Comparison of ENCODE assay signal across 8 mouse cellular contexts in the genomic region with DNA sequence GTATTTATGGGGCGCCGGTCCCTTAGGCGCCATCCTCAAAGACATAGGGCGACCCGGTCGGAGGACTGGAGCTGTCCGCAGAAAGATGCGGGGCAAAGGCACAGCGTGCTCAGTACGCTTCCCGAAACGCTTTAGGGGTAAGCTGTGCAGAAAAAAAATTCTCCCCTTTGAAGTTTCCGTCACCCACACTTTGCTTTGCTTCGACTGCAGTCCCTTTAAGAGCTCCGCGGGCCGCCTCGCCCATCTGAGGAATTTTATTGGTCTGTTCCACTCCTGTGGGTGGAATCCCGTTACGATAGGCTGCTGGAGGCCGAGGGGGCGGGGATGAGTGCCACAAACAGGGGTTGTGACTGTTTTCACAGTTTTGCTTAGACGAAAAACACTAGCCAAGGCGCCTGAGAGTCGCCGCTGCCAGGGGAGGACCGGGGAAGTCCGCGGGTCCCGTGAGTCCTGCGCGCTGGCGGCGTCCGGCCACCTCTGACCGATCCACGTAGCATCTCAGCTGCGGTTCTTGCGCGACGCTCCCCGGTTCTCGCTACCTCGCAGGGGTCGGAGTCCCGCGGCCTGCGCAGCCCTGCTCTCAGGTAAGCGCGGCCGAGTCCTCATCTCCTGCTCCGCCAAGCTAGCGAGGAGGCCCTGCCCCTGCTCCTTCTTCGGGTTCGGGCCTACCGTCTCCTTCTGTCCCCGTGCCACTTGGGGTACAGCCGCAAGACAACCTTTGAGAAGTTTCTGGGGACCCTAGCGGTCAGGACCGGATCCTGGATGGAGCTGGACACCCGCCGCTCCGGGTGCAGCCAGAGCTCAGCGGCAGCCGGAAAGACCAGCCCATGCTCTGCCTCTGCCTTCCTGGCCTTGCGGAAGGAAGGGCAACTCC. TPM values are rescaled to one million over a fixed set of nuclear protein-coding genes. Genes with fewer than 3 reads are reported as not detected.
A peak's percentile ranks its signal among the peaks of the same experiment; 100 is the strongest.
DNase-seq lines count a peak whose midpoint lies in the region; ATAC-seq and TF ChIP-seq lines count a peak whose summit lies in the region.

A gene (plus strand): TSS at position 305 of the 874 bp plus-strand sequence.

- H3K9me3 ChIP-seq in hindbrain, embryonic 14.5 days (ENCODE audit: control insufficient read depth, low read length): no peaks in the 10 kb centered on the region

- POLR2A ChIA-PET in Patski (lab: Charles Lee): no interaction called here

- peak within 1 kb of the TSS; percentile 75 for H3K9ac ChIP-seq in hindbrain, embryonic 14.5 days

- H3K4me3 ChIP-seq in hindbrain, embryonic 14.5 days (replicated peaks; ENCODE audit: low read length): peak within 1 kb of the TSS; percentile 57

- no peak for TF ChIP-seq CTCF in Patski (IDR thresholded peaks at IDR 0.05)

- H3K27me3 ChIP-seq in Patski: no peaks in the 10 kb centered on the region
- no peaks in the 10 kb centered on the region for H3K27me3 ChIP-seq in hindbrain, embryonic 14.5 days (ENCODE audit: control insufficient read depth, insufficient read depth, low read length)

- H3K4me1 ChIP-seq in hindbrain, embryonic 14.5 days (replicated peaks; ENCODE audit: control insufficient read depth, insufficient read depth, low read length): peaks cover 26% of the 10 kb centered on the region

- H3K36me3 ChIP-seq in hindbrain, embryonic 14.5 days (replicated peaks; ENCODE audit: control insufficient read depth, insufficient read depth): no peaks in the 10 kb centered on the region

- H3K27ac ChIP-seq in hindbrain, embryonic 14.5 days: peak within 1 kb of the TSS; percentile 77

- CTCF ChIA-PET in Patski (lab: Charles Lee): interaction anchor here (1.1 to 2.3 kb wide), 4 partner anchors 10 to 730 kb away, joined by 3 to 6 read pairs (median 3); no protein-coding TSS in a partner anchor

- H3K4me2 ChIP-seq in hindbrain, embryonic 14.5 days (replicated peaks): peak within 1 kb of the TSS; percentile 98

- in situ Hi-C loops in Patski (cut with MboI; ENCODE audit: low pct_unique_long_range_greater_than_20kb): no loop called here

- under 1% methylated on average over 66 of the region's 66 CpGs for WGBS in hindbrain, embryonic 14.5 days

- peak; percentile 82 for DNase-seq in Patski (ENCODE audit: low read depth, low spot score)
- DNase-seq in cerebellum, postnatal 14 days: peak; percentile 95 to 96
- DNase-seq in frontal cortex, postnatal 25 days (ENCODE audit: low spot score in 2 of 2): peak; percentile 83 to 88
- DNase-seq in hindbrain, embryonic 14.5 days (ENCODE audit: low spot score): peak; percentile 95
- peak; percentile 91 to 92 for DNase-seq in layer of hippocampus, postnatal 36 days
- peak; percentile 99 for DNase-seq in lung, postnatal 36 days
- peak; percentile 97 for DNase-seq in retina, postnatal 1 day
- DNase-seq in urinary bladder, adult 18-20 months (ENCODE audit: low spot score in 2 of 2): peak; percentile 82 to 94

- ATAC-seq in Patski: peak; percentile 81
- peak; percentile 89 for ATAC-seq in hindbrain, embryonic 14.5 days (ENCODE audit: low FRiP score)

RNA-seq across cellular contexts. Expression of the gene that starts here (rescaled TPM):
- 64.5 TPM for polyA plus RNA-seq in Patski (2021)
- 45.8 and 48.5 TPM in 2 replicates for polyA plus RNA-seq in hindbrain, embryonic 14.5 days (2014; fragmentation: Nextera tagmentation; extraction: Ambion mirVana)
- total RNA-seq in layer of hippocampus, postnatal 36 days (2021): 10 to 100 TPM; 45.8 to 48.5 TPM

Comparison
In these comparisons a context has a peak if more than half of its experiments do, and no peak if none do; other contexts are left out.
1. Peak in every context shown above with its lines: DNase-seq, ATAC-seq, H3K4me3 ChIP-seq and H3K27ac ChIP-seq.